Mouse (Mus musculus): ENCODE results near the gene Med26. TPM values are rescaled to one million over a fixed set of nuclear protein-coding genes. Genes with fewer than 3 reads are reported as not detected.

The Med26 gene
- 13.6 and 15.3 TPM in 2 replicates for total RNA-seq (2012; rRNA removed)

DNA sequence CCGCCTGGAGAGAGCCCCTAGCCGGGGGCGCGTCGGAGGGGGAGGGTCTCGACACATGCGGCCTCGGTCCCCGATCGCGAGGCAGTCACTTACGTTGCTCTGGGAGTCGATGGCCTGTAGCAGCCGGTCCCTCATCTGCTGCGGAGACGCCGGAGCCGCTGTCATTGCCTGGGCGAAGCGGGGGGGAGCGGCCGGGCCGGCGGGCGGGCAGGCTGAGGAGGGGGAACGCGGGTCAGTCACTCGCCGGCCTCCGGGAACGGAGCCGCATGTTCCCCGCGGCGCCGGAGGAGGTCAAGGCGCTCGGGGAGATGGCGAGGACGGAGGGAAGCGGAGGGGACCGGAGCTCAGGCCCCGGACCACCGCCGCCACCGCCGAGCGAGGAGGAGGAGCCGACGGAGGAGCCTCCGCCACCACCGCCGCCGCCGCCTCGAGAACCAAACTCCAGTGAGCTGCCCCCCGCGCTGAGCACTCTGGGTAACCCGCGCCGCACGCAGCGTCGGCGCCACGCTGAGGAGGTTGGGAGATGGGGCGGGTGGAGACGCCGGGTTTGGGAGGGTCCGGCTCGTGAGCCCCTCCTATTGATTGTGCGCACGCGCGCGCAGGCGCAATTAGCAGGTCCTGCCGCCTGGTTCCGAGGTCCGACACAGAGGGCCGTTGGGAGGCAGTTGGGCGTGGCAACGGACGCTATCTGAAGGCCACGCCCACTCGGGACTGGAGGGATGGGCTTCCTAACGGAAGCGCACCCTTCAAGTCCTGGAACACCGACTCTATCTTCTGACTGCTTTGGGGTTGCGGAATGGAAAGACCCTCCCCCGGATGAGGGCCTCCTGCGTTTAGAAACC, at the start of gene Med26:
Gene Med26 (minus strand): TSS at position 469 of the 842 bp plus-strand sequence.
- in situ Hi-C loops (cut with MboI; ENCODE audit: low sequenced_read_pairs in 2 of 2, unreplicated experiment in 2 of 2), result no loop called here
- H3K4me1 ChIP-seq (ENCODE audit: control insufficient read depth in 2 of 2, insufficient read depth in 2 of 2, low read length in 2 of 2, poor library complexity in 1 of 2), result peaks cover 2 to 13% of the 10 kb centered on the region in 2 experiments; a peak in 3 of 4 replicates

DNA sequence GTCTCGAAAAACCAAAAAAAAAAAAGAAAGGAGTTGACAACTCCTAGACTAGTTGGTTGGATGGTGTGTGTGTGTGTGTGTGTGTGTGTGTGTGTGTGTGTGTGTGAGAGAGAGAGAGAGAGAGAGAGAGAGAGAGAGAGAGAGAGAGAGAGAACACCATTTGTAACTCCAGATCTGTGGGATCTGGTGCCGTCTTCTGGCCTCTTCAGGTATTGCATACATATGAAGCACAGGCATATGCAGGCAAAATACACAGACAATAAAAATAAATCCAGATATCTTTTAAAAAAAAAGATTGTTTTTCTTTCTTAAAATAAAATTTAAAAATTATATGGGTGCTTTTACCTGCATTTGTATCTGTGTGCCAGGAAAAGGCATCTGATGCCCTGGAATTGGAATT, 42.1 kb upstream of the Med26 start:
- no peak for TF ChIP-seq CHD2 (IDR thresholded peaks at IDR 0.05; ENCODE audit: low read depth, low read length)
- no peak for TF ChIP-seq ZC3H11A (IDR thresholded peaks at IDR 0.05; ENCODE audit: borderline replicate concordance, low read depth, low read length)
- no peak for TF ChIP-seq MAFK (IDR thresholded peaks at IDR 0.05; ENCODE audit: insufficient read depth, low read depth, low read length)
- no peak for TF ChIP-seq ZNF384 (IDR thresholded peaks at IDR 0.05; ENCODE audit: low read depth, low read length)
- no peak for TF ChIP-seq HCFC1 (IDR thresholded peaks at IDR 0.05; ENCODE audit: borderline replicate concordance, insufficient read depth, low read length)
- peak; percentile 34 for DNase-seq (ENCODE audit: low read depth, low spot score)
- Histone ChIP-seq H3K4me3 (ENCODE audit: insufficient read depth in 1 of 2, low read depth in 1 of 2, low read length in 2 of 2, poor library complexity in 1 of 2, severe bottlenecking in 1 of 2) (no peak overlapping the region), H3K9ac (ENCODE audit: insufficient read depth, low read depth, low read length, poor library complexity, severe bottlenecking) (no peak overlapping the region), H3K4me1 (ENCODE audit: control insufficient read depth in 2 of 2, insufficient read depth in 2 of 2, low read length in 2 of 2, poor library complexity in 1 of 2) (no peaks in the 10 kb centered on the region), H3K9me3 (ENCODE audit: control insufficient read depth, insufficient read depth, low read depth, low read length) (no peaks in the 10 kb centered on the region), H3K36me3 (ENCODE audit: control insufficient read depth, insufficient read depth, low read length, poor library complexity, severe bottlenecking) (peaks cover 5% of the 10 kb centered on the region; the same call in 1 of the 2 replicates), H3K27ac (ENCODE audit: insufficient read depth, low read depth, low read length, poor library complexity, severe bottlenecking) (no peak overlapping the region)
- in situ Hi-C loops (cut with MboI; ENCODE audit: low sequenced_read_pairs in 2 of 2, unreplicated experiment in 2 of 2), result no loop called here

More for the DNA sequence above, at the start of gene Med26:
- DNase-seq (ENCODE audit: low read depth, low spot score), result peak; percentile 99
- H3K4me3 ChIP-seq (ENCODE audit: insufficient read depth in 1 of 2, low read depth in 1 of 2, low read length in 2 of 2, poor library complexity in 1 of 2, severe bottlenecking in 1 of 2), result peak within 1 kb of the TSS; percentile 94 to 95
- peaks cover 6% of the 10 kb centered on the region; the same call in 1 of the 2 replicates for H3K36me3 ChIP-seq (ENCODE audit: control insufficient read depth, insufficient read depth, low read length, poor library complexity, severe bottlenecking)
- no peaks in the 10 kb centered on the region for H3K9me3 ChIP-seq (ENCODE audit: control insufficient read depth, insufficient read depth, low read depth, low read length)
- H3K27ac ChIP-seq (ENCODE audit: insufficient read depth, low read depth, low read length, poor library complexity, severe bottlenecking), result peak within 1 kb of the TSS; percentile 79
- peak within 1 kb of the TSS; percentile 94 for H3K9ac ChIP-seq (ENCODE audit: insufficient read depth, low read depth, low read length, poor library complexity, severe bottlenecking)
- TF ChIP-seq ZC3H11A (IDR thresholded peaks at IDR 0.05; ENCODE audit: borderline replicate concordance, low read depth, low read length) (no peak), HCFC1 (IDR thresholded peaks at IDR 0.05; ENCODE audit: borderline replicate concordance, insufficient read depth, low read length) (no peak), ZNF384 (IDR thresholded peaks at IDR 0.05; ENCODE audit: low read depth, low read length) (no peak), MAFK (IDR thresholded peaks at IDR 0.05; ENCODE audit: insufficient read depth, low read depth, low read length) (no peak), CHD2 (IDR thresholded peaks at IDR 0.05; ENCODE audit: low read depth, low read length) (no peak)

DNA sequence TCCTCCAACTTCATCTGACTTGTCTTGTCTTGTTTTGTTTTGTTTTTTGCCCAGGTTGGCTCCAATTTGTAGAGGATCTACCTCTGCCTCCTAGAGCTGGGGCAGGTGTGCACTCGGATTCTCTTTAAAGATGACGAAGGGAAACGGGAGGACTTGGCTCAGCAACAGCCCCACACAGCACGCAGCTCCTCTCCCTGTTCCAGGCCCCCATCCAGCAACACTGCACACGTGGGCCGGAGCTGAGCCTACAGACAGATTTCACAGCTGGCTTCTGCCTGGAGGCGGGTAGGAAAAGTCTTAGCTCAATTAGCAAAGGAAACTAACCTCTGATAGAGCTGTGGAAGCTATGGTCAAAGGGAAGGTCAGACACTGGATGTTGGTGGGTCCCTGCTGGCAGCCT, 41.2 kb upstream of the Med26 start:
- H3K27ac ChIP-seq (ENCODE audit: insufficient read depth, low read depth, low read length, poor library complexity, severe bottlenecking), result no peak overlapping the region
- H3K4me1 ChIP-seq (ENCODE audit: control insufficient read depth in 2 of 2, insufficient read depth in 2 of 2, low read length in 2 of 2, poor library complexity in 1 of 2), result 0 out of 4 replicates have a peak, but pooled peaks cover 0 to 2% of the 10 kb centered on the region in 2 experiments
- DNase-seq (ENCODE audit: low read depth, low spot score), result no peak
- no peak overlapping the region for H3K4me3 ChIP-seq (ENCODE audit: insufficient read depth in 1 of 2, low read depth in 1 of 2, low read length in 2 of 2, poor library complexity in 1 of 2, severe bottlenecking in 1 of 2)
- H3K9me3 ChIP-seq (ENCODE audit: control insufficient read depth, insufficient read depth, low read depth, low read length), result no peaks in the 10 kb centered on the region
- no peak overlapping the region for H3K9ac ChIP-seq (ENCODE audit: insufficient read depth, low read depth, low read length, poor library complexity, severe bottlenecking)
- peaks cover 5% of the 10 kb centered on the region; the same call in 1 of the 2 replicates for H3K36me3 ChIP-seq (ENCODE audit: control insufficient read depth, insufficient read depth, low read length, poor library complexity, severe bottlenecking)
- no peak for TF ChIP-seq HCFC1 (IDR thresholded peaks at IDR 0.05; ENCODE audit: borderline replicate concordance, insufficient read depth, low read length)
- no peak for TF ChIP-seq ZNF384 (IDR thresholded peaks at IDR 0.05; ENCODE audit: low read depth, low read length)
- TF ChIP-seq CHD2 (IDR thresholded peaks at IDR 0.05; ENCODE audit: low read depth, low read length), result no peak
- TF ChIP-seq ZC3H11A (IDR thresholded peaks at IDR 0.05; ENCODE audit: borderline replicate concordance, low read depth, low read length), result no peak
- TF ChIP-seq MAFK (IDR thresholded peaks at IDR 0.05; ENCODE audit: insufficient read depth, low read depth, low read length), result no peak
- in situ Hi-C loops (cut with MboI; ENCODE audit: low sequenced_read_pairs in 2 of 2, unreplicated experiment in 2 of 2), result no loop called here

DNA sequence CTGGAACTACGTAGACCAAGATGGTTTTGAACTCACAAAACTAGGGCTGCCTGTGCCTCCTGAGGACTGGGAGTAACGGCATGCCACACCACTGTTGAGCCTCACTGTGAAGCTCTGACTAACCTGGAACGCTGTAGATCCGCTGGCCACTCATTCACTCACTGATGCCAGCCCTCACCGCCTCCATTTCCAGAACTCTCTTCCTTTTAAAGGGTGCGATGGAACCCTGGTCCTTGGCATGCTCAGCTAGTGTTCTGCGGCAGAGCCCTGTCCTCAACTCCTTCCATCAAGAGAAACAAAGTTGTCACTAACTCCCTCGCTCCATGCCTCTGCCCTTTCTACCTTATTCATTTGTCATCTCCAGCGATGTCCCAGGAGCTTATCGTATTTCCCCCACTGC, 40.8 kb upstream of the Med26 start:
- no peak for DNase-seq (ENCODE audit: low read depth, low spot score)
- no peak overlapping the region for H3K9ac ChIP-seq (ENCODE audit: insufficient read depth, low read depth, low read length, poor library complexity, severe bottlenecking)
- no peak overlapping the region for H3K4me3 ChIP-seq (ENCODE audit: insufficient read depth in 1 of 2, low read depth in 1 of 2, low read length in 2 of 2, poor library complexity in 1 of 2, severe bottlenecking in 1 of 2)
- in situ Hi-C loops (cut with MboI; ENCODE audit: low sequenced_read_pairs in 2 of 2, unreplicated experiment in 2 of 2), result no loop called here
- TF ChIP-seq HCFC1 (IDR thresholded peaks at IDR 0.05; ENCODE audit: borderline replicate concordance, insufficient read depth, low read length) (no peak), ZNF384 (IDR thresholded peaks at IDR 0.05; ENCODE audit: low read depth, low read length) (no peak)
- 0 out of 4 replicates have a peak, but pooled peaks cover 0 to 2% of the 10 kb centered on the region in 2 experiments for H3K4me1 ChIP-seq (ENCODE audit: control insufficient read depth in 2 of 2, insufficient read depth in 2 of 2, low read length in 2 of 2, poor library complexity in 1 of 2)
- peaks cover 5% of the 10 kb centered on the region; the same call in 1 of the 2 replicates for H3K36me3 ChIP-seq (ENCODE audit: control insufficient read depth, insufficient read depth, low read length, poor library complexity, severe bottlenecking)
- no peaks in the 10 kb centered on the region for H3K9me3 ChIP-seq (ENCODE audit: control insufficient read depth, insufficient read depth, low read depth, low read length)
- no peak overlapping the region for H3K27ac ChIP-seq (ENCODE audit: insufficient read depth, low read depth, low read length, poor library complexity, severe bottlenecking)
